Mouse (Mus musculus) G1E (cell line): ENCODE data around the gene Plxnb1. TPM values are rescaled to one million over a fixed set of nuclear protein-coding genes. Genes with fewer than 3 reads are reported as not detected.

Experiments used
- ATAC-seq: 2 replicates; pipeline ENCODE4 v1.8.0; 2016; ENCODE audit warnings: mild to moderate bottlenecking; ENCODE audit not compliant: insufficient number of reproducible peaks, poor library complexity, low FRiP score, severe bottlenecking; ENCODE audit errors: extremely low read depth
- DNase-seq: peaks from one replicate; pipeline ENCODE4 v3.0.0; 2012; ENCODE audit warnings: low spot score
- H3K27me3 ChIP-seq: 2 replicates; pipeline ENCODE4 v1.6.1; 2012; ENCODE audit warnings: mild to moderate bottlenecking, low read length, inconsistent platforms; ENCODE audit not compliant: insufficient read depth
- H3K36me3 ChIP-seq: replicated peaks from 2 replicates; pipeline ENCODE3; 2012; ENCODE audit warnings: mild to moderate bottlenecking, inconsistent platforms
- H3K4me1 ChIP-seq: 2 replicates; pipeline ENCODE4 v1.6.1; 2012; ENCODE audit warnings: low read depth, low read length, inconsistent platforms, mixed read lengths; ENCODE audit not compliant: insufficient read depth
- H3K4me3 ChIP-seq: 2 replicates; pipeline ENCODE4 v1.5.1; 2012; ENCODE audit warnings: low read depth, mild to moderate bottlenecking, inconsistent platforms, low read length, moderate library complexity, mixed read lengths
- H3K9me3 ChIP-seq: replicated peaks from 2 replicates; pipeline ENCODE4 v1.6.1; 2012; ENCODE audit warnings: inconsistent platforms
- CTCF ChIP-seq: IDR thresholded peaks from 2 replicates; pipeline ENCODE4 v1.5.1; 2012; ENCODE audit warnings: low read depth, low read length, inconsistent platforms, mixed read lengths
- GATA1 ChIP-seq: IDR thresholded peaks from 2 replicates; pipeline ENCODE4 v1.6.1; 2012; ENCODE audit warnings: borderline replicate concordance, low read length, inconsistent platforms, mixed read lengths
- GATA2 ChIP-seq: IDR thresholded peaks from 2 replicates; pipeline ENCODE4 v1.6.1; 2012; ENCODE audit warnings: low read depth, low read length, inconsistent platforms, borderline replicate concordance
- POLR2AphosphoS5 ChIP-seq: IDR thresholded peaks from 2 replicates; pipeline ENCODE4 v1.6.1; 2012; ENCODE audit warnings: low read depth, low read length, inconsistent platforms; ENCODE audit not compliant: insufficient replicate concordance
- TAL1 ChIP-seq: conservative IDR thresholded peaks from 2 replicates; pipeline ENCODE4 v1.6.1; 2012; ENCODE audit warnings: low read depth, low read length, inconsistent platforms, mixed read lengths
- polyA plus RNA-seq: library from polyadenylated mRNA; stranded (reverse); fragments of >175 nt; gene quantifications from 2 replicates; pipeline ENCODE4 v1.2.3, GENCODE M21; 2012
- total RNA-seq, 2 experiments: library from RNA; stranded (forward) in 1 of 2; stranded (reverse) in 1 of 2; fragments of 200-1000 nt in 1 of 2; fragments of >200 nt in 1 of 2; fragmentation: Nextera tagmentation in 1 of 2; gene quantifications; 2 replicates each; pipeline ENCODE4 v1.2.3; 2014 to 2017

Plxnb1 gene
- total and polyA plus RNA-seq, 3 experiments: 0.44 TPM; not detected in 2

DNA sequence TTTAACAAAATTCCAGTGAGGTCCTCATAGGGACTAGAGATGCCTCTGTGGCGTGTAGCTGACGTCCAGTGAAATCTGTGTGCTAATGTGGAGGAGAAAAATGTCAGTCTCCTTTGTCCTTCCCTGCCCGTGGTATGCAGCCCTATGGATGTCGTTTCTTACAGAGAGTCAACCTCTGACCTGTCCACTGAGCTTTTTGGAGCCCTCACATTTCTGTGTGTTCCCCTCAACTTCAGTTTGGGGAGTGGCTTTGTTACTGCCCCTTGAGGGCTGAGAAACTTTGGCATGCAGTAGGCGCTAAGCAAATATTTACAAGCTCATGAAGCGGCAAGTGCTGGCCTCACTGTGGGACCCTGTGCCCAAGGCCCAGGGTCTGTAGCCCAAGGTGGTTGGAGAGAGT lies 2.1 kb downstream of the Plxnb1 start:
- peaks cover 11% of the 10 kb centered on the region for H3K36me3 ChIP-seq
- H3K4me3 ChIP-seq: no peak overlapping the region
- peaks cover 3% of the 10 kb centered on the region; the same call in 1 of the 2 replicates for H3K4me1 ChIP-seq
- DNase-seq: no peak
- ATAC-seq: no peak
- H3K9me3 ChIP-seq: peaks cover 10% of the 10 kb centered on the region
- TF ChIP-seq TAL1 (no peak), POLR2AphosphoS5 (no peak), CTCF (no peak), GATA1 (no peak), GATA2 (no peak)
- peaks cover 58% of the 10 kb centered on the region for H3K27me3 ChIP-seq

DNA sequence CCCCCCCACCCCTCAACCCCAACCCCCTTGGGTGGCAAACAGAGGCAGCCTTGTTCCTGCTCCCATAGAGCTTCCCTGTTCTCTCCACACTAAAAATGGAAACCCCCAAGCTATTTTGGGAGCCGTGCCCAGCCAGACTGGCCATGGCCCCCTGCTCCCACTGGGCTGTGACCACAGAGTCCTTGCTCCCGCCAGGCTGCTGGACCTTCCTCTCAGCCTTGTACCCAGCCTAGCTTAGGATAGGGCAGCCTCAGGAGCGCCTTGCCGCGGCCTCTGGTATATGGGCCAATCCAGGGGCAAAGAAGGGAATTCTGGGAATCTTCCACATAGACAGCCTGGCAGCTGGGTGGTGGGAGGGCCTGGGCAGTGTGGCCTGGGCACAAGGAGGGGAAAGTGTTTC lies 2.6 kb downstream of the Plxnb1 start:
- no peak for TF ChIP-seq GATA1
- TF ChIP-seq TAL1: no peak
- TF ChIP-seq CTCF: no peak
- TF ChIP-seq POLR2AphosphoS5: no peak
- TF ChIP-seq GATA2: no peak
- H3K27me3 ChIP-seq: peaks cover 58% of the 10 kb centered on the region
- peaks cover 6% of the 10 kb centered on the region for H3K36me3 ChIP-seq
- DNase-seq (no peak), ATAC-seq (no peak)
- peaks cover 3% of the 10 kb centered on the region; the same call in 1 of the 2 replicates for H3K4me1 ChIP-seq
- peaks cover 10% of the 10 kb centered on the region for H3K9me3 ChIP-seq
- no peak overlapping the region for H3K4me3 ChIP-seq

GRCm38 (mm10) chr9:109098366-109098765 lies 3.2 kb downstream of the Plxnb1 start:
- Histone ChIP-seq H3K27me3 (peaks cover 58% of the 10 kb centered on the region), H3K4me3 (no peak overlapping the region), H3K9me3 (peaks cover 10% of the 10 kb centered on the region), H3K36me3 (peaks cover under 1% of the 10 kb centered on the region), H3K4me1 (peaks cover 3% of the 10 kb centered on the region; the same call in 1 of the 2 replicates)
- ATAC-seq (no peak), DNase-seq (no peak)
- no peak for TF ChIP-seq CTCF

GRCm38 (mm10) chr9:109098969-109099368 lies 3.8 kb downstream of the Plxnb1 start:
- Histone ChIP-seq H3K9me3 (peaks cover 10% of the 10 kb centered on the region), H3K36me3 (no peaks in the 10 kb centered on the region), H3K27me3 (peaks cover 58% of the 10 kb centered on the region), H3K4me1 (peaks cover 3% of the 10 kb centered on the region; the same call in 1 of the 2 replicates), H3K4me3 (no peak overlapping the region)
- TF ChIP-seq POLR2AphosphoS5 (no peak), CTCF (no peak)
- ATAC-seq (no peak), DNase-seq (no peak)

- peaks cover 51% of the 10 kb centered on the region for H3K27me3 ChIP-seq
- peaks cover 5% of the 10 kb centered on the region for H3K9me3 ChIP-seq
- TF ChIP-seq GATA2 (no peak), POLR2AphosphoS5 (no peak), TAL1 (no peak), GATA1 (no peak), CTCF (no peak)
- DNase-seq (no peak), ATAC-seq (no peak)
- no peaks in the 10 kb centered on the region for H3K36me3 ChIP-seq
- H3K4me3 ChIP-seq: no peak overlapping the region
- no peaks in the 10 kb centered on the region; the same call in 1 of the 2 replicates for H3K4me1 ChIP-seq
Observed at GRCm38 (mm10) chr9:109100307-109100928, 5.2 kb downstream of the Plxnb1 start.

GRCm38 (mm10) chr9:109101933-109102445 lies 6.8 kb downstream of the Plxnb1 start:
- no peak for TF ChIP-seq POLR2AphosphoS5
- TF ChIP-seq GATA2: no peak
- no peak for TF ChIP-seq TAL1
- TF ChIP-seq CTCF: no peak
- TF ChIP-seq GATA1: no peak
- Histone ChIP-seq H3K36me3 (no peaks in the 10 kb centered on the region), H3K4me1 (no peaks in the 10 kb centered on the region; the same call in 1 of the 2 replicates), H3K4me3 (no peak overlapping the region), H3K9me3 (no peaks in the 10 kb centered on the region), H3K27me3 (peaks cover 48% of the 10 kb centered on the region)
- ATAC-seq (no peak), DNase-seq (no peak)

DNA sequence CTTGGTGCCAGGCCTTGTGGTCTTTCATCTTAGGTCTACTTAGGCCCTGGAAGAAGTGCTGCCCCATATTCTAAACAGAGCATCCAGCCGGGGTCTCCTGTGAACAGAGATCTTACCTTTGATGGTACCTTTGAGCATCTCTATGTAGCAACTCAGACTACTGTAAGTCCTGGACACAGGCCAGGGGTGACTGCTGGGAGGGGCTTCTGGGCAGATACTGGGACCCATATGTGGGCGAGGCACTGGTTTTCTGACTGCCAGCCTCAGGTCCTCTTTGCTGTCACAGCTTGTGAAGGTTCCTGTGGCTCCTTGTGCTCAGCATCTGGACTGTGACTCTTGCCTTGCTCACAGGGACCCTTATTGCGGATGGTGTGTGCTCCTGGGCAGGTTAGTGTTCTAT lies 7.4 kb downstream of the Plxnb1 start:
- ATAC-seq (no peak), DNase-seq (no peak)
- H3K4me1 ChIP-seq: no peaks in the 10 kb centered on the region; the same call in 1 of the 2 replicates
- no peaks in the 10 kb centered on the region for H3K36me3 ChIP-seq
- H3K9me3 ChIP-seq: no peaks in the 10 kb centered on the region
- H3K4me3 ChIP-seq: no peak overlapping the region
- TF ChIP-seq TAL1 (no peak), GATA2 (no peak), CTCF (no peak), GATA1 (no peak), POLR2AphosphoS5 (no peak)
- H3K27me3 ChIP-seq: peaks cover 43% of the 10 kb centered on the region
